Mouse (Mus musculus) midbrain, embryonic 13.5 days (tissue): ENCODE results near the gene Map7d1. TPM values are rescaled to one million over a fixed set of nuclear protein-coding genes. Genes with fewer than 3 reads are reported as not detected.

ENCODE experiments used
- ATAC-seq: fragments of 200-750 bp; cut with Nextera tagmentation; 2 replicates; pipeline ENCODE4 v1.8.0; 2017; ENCODE audit warnings: mild to moderate bottlenecking, moderate TSS enrichment, moderate library complexity
- H3K27ac ChIP-seq: fragments of 300-500 bp; sonication (generic); 2 replicates; pipeline ENCODE4 v1.5.1; 2015; ENCODE audit warnings: inconsistent platforms, mild to moderate bottlenecking, moderate library complexity
- H3K27me3 ChIP-seq: fragments of 300-500 bp; sonication (generic); 2 replicates; pipeline ENCODE4 v1.6.1; 2015; ENCODE audit warnings: mild to moderate bottlenecking, inconsistent platforms
- H3K36me3 ChIP-seq: fragments of 300-500 bp; sonication (generic); 2 replicates; pipeline ENCODE4 v1.6.1; 2015; ENCODE audit warnings: mild to moderate bottlenecking, inconsistent platforms
- H3K4me1 ChIP-seq: fragments of 300-500 bp; sonication (generic); replicated peaks from 2 replicates; pipeline ENCODE4 v1.6.1; 2015; ENCODE audit warnings: inconsistent platforms
- H3K4me2 ChIP-seq: fragments of 300-500 bp; sonication (generic); replicated peaks from 2 replicates; pipeline ENCODE4 v1.6.1; 2015; ENCODE audit warnings: moderate library complexity, mild to moderate bottlenecking, inconsistent platforms
- H3K4me3 ChIP-seq: fragments of 300-500 bp; sonication (generic); replicated peaks from 2 replicates; pipeline ENCODE4 v1.5.1; 2015; ENCODE audit warnings: mild to moderate bottlenecking, inconsistent platforms
- H3K9ac ChIP-seq: fragments of 300-500 bp; sonication (generic); replicated peaks from 2 replicates; pipeline ENCODE4 v1.6.1; 2015; ENCODE audit warnings: mild to moderate bottlenecking, inconsistent platforms
- H3K9me3 ChIP-seq: fragments of 300-500 bp; sonication (generic); 2 replicates; pipeline ENCODE4 v1.6.1; 2016; ENCODE audit warnings: mild to moderate bottlenecking, inconsistent platforms
- WGBS: fragments of 180-500 bp; shearing (Covaris S2); methylation state at CpG from one replicate; pipeline ENCODE4 v1.1.7; 2015; 5-methylcytosine and 5-hydroxymethylcytosine counted together
- polyA plus RNA-seq: library from polyadenylated mRNA; unstranded; fragments of >200 nt; fragmentation: Nextera tagmentation; extraction: Ambion mirVana; gene quantifications from 2 replicates; pipeline ENCODE4 v1.2.1, GENCODE M21; 2015

Gene Map7d1
- polyA plus RNA-seq, 1 experiment from 2014 or later, result 89.5 TPM

DNA sequence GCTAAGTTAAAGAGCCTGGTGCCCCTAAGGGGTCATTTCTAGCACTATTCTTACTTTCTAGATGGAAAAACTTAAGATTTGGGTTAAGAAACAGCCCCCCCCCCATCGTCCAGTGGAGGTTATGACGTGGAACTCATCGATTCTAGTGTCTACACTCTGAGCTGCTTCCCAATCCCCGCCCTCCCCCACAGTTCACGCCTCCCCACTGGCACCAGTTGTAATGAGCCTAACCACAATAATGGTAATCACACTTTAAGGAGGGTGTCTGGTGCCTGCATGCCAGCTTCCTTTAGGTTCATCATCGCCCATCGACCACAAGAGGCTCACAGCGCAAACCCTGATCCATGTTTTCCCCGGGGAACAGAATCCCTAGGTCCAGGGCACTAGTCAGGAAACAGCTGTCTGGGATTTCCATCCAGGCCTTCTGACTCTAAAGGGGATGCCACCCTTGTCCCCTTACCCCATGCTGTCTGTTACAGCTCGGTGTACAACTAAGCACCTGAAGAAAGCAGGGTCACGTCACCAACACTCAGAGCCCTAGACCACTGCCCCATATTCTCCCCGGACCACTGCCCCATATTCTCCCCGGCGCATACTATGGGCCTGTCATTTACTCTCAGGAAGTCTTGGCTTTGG is 2.4 kb downstream of the Map7d1 start:
- Histone ChIP-seq H3K36me3 (peaks cover 3% of the 10 kb centered on the region; the same call in 1 of the 2 replicates), H3K4me1 (peaks cover 76% of the 10 kb centered on the region), H3K9me3 (no peaks in the 10 kb centered on the region), H3K4me2 (peak overlapping the region; percentile 100), H3K27ac (peak overlapping the region; percentile 96; the same call in 1 of the 2 replicates), H3K9ac (peak overlapping the region; percentile 94), H3K4me3 (peak overlapping the region; percentile 99), H3K27me3 (no peaks in the 10 kb centered on the region)
- 74% methylated on average over 14 of the region's 14 CpGs for WGBS
- no peak for ATAC-seq

DNA sequence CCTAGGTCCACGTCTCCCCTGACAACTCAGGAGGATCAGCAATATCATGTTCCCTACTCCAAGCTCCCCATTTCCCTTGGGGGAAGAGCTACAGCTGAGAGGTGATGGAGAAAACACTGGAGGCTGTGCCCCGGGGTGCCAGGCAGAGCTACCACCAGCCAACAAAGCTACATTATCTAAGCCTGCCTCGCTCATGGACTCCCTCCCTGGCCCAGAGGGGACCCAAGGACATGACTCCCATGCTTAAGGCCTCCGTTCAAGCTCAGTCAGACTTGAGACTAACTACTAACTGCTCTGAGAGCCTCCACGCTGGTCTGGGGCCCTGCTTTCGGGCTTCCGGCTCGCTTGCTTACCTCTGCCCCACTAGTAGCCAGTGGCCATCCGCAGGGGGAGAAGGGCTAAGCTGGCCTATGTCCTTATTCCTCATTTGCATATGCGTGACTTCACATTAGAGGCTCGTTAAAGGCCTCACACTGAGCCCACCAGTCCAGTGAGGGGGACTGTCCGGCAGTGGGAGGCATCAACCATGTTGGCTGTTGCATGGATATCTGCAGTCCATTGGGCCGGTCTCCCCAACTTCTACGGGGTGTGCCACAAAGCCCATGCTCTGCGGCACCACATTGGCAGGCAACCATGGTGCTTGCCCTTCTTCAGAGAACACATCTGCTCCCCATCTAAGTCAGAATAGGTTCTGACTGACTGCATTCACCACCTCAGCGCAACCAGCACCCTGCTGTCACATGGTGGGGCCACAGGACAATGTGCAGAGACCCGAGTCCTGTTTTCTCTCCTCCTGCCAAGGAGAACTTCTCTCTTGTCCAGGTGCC is 3.5 kb downstream of the Map7d1 start:
- Histone ChIP-seq H3K9me3 (no peaks in the 10 kb centered on the region), H3K36me3 (peaks cover 7% of the 10 kb centered on the region; the same call in 1 of the 2 replicates), H3K4me3 (peak overlapping the region; percentile 11; the same call in 1 of the 2 replicates), H3K4me2 (peak overlapping the region; percentile 100), H3K4me1 (peaks cover 79% of the 10 kb centered on the region), H3K27me3 (no peaks in the 10 kb centered on the region), H3K27ac (no peak overlapping the region), H3K9ac (peak overlapping the region; percentile 30; the same call in 1 of the 2 replicates)
- WGBS, result 70% methylated on average over 17 of the region's 17 CpGs
- ATAC-seq, result no peak

DNA sequence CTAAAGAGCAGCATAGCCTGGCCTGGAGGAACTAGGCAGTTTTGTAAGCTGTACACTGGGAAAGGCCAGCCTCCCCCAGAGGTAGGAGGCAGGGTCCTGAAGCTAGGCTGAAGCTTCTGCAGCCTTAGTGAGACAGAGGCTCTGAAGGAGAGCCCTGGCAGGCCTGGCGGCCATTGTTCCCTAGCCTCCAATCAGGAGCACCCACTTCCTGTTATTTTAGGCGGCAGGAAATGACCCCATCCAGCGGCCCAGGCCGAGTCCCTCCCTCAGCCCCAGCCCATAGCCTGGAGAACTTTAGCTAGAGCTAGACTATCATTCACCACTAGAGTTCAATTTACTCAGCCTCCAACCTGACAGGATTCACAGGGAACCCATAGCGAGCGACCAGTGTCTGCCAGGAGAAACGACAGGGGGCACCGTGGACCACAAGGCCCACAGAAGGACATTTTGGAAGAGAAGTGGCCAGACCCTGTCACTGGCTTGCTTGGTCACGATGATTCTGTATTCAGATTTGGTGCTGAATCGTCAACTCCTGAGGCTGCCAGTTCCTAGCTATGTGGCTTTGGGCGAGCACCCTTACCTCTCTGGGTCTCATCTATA is 4.4 kb downstream of the Map7d1 start:
- H3K4me2 ChIP-seq, result peak overlapping the region; percentile 100
- ATAC-seq, result no peak
- no peaks in the 10 kb centered on the region for H3K9me3 ChIP-seq
- no peaks in the 10 kb centered on the region for H3K27me3 ChIP-seq
- peak overlapping the region; percentile 48 for H3K9ac ChIP-seq
- H3K27ac ChIP-seq, result peak overlapping the region; percentile 47
- peaks cover 7% of the 10 kb centered on the region; the same call in 1 of the 2 replicates for H3K36me3 ChIP-seq
- H3K4me3 ChIP-seq, result no peak overlapping the region
- peaks cover 79% of the 10 kb centered on the region for H3K4me1 ChIP-seq
- 67% methylated on average over 11 of the region's 11 CpGs for WGBS

DNA sequence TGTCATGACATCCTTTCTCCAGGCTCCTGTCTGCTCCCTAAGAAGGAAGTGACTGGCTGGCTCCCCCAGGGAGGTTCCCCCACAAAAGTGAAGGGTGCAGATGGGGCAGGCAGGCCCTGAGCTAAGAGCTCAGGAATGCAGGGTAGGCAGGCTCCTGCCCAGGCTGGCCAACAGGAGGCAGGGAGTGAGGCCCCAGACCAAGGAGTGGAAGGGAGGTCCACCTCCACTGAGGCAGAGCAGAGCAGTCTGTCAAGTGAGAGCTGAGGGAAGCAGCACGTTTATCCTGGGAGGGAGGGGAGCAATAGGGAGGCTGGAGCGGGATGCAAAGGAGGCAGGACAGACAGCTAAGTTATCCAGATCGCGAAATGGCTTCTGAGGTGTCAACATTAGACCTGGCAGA is 5.5 kb downstream of the Map7d1 start:
- Histone ChIP-seq H3K4me2 (no peak overlapping the region), H3K9me3 (no peaks in the 10 kb centered on the region), H3K27me3 (no peaks in the 10 kb centered on the region), H3K9ac (no peak overlapping the region), H3K36me3 (peaks cover 15% of the 10 kb centered on the region), H3K4me3 (no peak overlapping the region), H3K27ac (0 out of 2 replicates have a peak overlapping the region, but pooled peaks have one; percentile 47), H3K4me1 (peaks cover 82% of the 10 kb centered on the region)
- WGBS, result 45% methylated on average over 4 of the region's 4 CpGs
- no peak for ATAC-seq

DNA sequence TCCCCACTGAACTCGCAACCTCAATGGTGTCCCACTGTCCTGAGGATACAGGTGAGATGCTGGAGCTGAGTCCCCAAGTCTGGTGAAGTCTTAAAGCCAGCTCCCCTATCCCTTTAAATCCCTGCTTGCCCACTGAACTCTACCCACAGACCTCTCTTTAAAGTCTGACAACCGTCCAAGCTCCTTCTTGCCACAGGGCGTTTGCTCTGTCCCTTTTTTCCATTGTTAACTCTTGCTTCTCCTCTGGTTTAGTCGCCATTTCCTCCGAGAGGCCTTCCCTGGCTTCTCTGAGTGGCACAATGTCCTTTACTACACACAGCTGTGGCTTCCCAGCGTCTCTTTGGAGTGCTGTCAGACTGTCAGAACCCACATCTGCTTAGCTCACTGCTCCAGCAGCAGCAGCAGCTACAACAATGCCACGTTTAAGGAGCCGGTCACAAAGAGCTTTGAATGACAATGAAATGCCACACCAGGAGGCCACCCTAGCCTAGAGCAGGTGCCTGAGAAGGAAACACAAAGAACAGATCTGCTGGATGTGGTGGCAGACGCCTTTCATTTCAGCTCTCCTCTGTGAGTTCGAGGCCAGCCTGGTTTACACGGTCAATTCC is 7.8 kb downstream of the Map7d1 start:
- peak overlapping the region; percentile 32 for H3K4me2 ChIP-seq

DNA sequence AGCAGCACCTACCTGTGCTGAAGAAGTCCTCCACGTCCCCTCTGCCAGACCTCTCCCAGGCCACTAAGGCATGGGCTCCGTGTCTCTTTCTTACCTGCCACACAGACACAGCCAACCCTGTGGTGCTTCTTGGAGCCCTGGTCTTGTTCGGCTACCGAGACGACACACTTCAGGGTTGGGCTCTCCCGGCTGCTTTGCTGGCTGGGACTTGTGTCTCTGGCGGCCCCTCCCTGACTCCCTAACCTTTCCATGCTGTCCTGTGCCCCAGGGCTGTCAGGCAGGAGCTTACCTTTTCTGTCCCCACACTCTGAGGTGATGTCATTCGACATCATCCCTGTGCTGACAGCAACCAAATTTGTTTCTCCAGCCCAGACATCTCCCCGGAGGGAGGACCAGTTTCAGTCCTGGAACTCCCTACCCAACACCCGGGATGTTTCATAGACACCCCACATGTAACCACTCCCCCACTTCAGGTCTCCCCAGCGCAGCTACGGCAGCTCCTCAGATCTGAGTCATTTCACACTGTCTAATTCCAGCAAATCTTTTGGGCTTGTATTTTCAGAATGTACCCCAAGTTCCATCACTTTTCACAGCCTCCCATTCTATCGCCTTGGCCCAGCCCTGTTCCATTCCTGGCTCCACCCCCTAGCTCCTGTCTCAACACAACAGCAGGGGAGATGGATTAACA is 9.8 kb downstream of the Map7d1 start:
- Histone ChIP-seq H3K4me3 (no peak overlapping the region), H3K27ac (no peak overlapping the region), H3K4me1 (peaks cover 49% of the 10 kb centered on the region), H3K4me2 (no peak overlapping the region), H3K9ac (no peak overlapping the region), H3K9me3 (no peaks in the 10 kb centered on the region), H3K36me3 (peaks cover 26% of the 10 kb centered on the region), H3K27me3 (no peaks in the 10 kb centered on the region)
- no peak; the same call in 1 of the 2 replicates for ATAC-seq
- WGBS, result 85% methylated on average over 13 of the region's 13 CpGs

More for the DNA sequence above, 7.8 kb downstream of the Map7d1 start:
- Histone ChIP-seq H3K27me3 (no peaks in the 10 kb centered on the region), H3K9ac (peak overlapping the region; percentile 37), H3K36me3 (peaks cover 18% of the 10 kb centered on the region), H3K27ac (peak overlapping the region; percentile 72), H3K4me1 (peaks cover 66% of the 10 kb centered on the region), H3K9me3 (no peaks in the 10 kb centered on the region), H3K4me3 (no peak overlapping the region)
- WGBS, result 8% methylated on average over 11 of the region's 11 CpGs
- peak; percentile 48; the same call in 1 of the 2 replicates for ATAC-seq

DNA sequence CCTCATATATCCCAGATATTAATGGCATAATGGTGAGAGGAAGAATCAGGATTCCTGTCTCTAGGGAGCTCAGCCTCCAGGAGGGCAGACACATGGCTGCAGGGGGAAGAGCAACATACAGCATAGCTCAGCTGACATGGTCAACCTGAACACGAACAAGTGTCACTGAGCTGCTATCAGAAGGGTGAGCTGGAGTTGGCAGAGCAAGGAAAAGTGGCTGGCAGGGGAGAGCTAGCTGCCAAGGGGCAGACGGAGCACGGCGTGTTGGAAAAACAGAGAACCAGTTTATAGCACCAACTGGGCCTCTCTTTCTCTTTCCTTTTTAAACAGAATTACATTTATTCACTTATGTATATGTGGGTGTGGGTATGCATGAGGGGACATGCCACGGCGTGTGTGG is 13.6 kb downstream of the Map7d1 start:
- no peak overlapping the region for H3K27ac ChIP-seq
- H3K9me3 ChIP-seq, result no peaks in the 10 kb centered on the region
- no peak overlapping the region for H3K4me3 ChIP-seq
- H3K4me2 ChIP-seq, result no peak overlapping the region
- no peak overlapping the region for H3K9ac ChIP-seq
- WGBS, result 93% methylated on average over 6 of the region's 6 CpGs
- H3K27me3 ChIP-seq, result no peaks in the 10 kb centered on the region
- no peak for ATAC-seq
- H3K36me3 ChIP-seq, result peaks cover 56% of the 10 kb centered on the region
- H3K4me1 ChIP-seq, result peaks cover 16% of the 10 kb centered on the region

DNA sequence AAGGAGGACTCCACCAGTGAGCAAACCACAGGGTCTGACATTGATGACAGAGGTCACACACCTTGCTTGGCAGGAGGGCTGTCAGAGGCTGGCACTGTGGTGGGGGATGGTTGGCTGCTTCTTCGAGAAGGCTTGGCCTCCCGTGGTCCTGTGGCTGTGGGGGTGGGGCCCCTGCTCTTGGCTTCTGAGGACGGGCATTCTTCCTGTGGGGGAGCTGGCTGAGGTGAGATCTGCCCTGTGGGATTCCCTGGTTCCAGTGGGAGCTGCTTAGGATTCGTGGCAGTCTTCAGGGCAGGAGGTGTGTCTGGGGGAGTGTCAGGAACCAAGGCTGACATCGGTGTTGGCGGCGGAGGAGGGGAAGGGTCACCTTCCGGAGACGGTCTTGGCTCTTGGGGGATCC is 14.2 kb downstream of the Map7d1 start:
- no peak for ATAC-seq
- no peaks in the 10 kb centered on the region for H3K9me3 ChIP-seq
- H3K27me3 ChIP-seq, result no peaks in the 10 kb centered on the region
- H3K4me2 ChIP-seq, result no peak overlapping the region
- 57% methylated on average over 9 of the region's 9 CpGs for WGBS
- H3K4me1 ChIP-seq, result peaks cover 12% of the 10 kb centered on the region; the same call in 1 of the 2 replicates
- peaks cover 62% of the 10 kb centered on the region for H3K36me3 ChIP-seq
- no peak overlapping the region for H3K9ac ChIP-seq
- no peak overlapping the region for H3K4me3 ChIP-seq
- H3K27ac ChIP-seq, result no peak overlapping the region

DNA sequence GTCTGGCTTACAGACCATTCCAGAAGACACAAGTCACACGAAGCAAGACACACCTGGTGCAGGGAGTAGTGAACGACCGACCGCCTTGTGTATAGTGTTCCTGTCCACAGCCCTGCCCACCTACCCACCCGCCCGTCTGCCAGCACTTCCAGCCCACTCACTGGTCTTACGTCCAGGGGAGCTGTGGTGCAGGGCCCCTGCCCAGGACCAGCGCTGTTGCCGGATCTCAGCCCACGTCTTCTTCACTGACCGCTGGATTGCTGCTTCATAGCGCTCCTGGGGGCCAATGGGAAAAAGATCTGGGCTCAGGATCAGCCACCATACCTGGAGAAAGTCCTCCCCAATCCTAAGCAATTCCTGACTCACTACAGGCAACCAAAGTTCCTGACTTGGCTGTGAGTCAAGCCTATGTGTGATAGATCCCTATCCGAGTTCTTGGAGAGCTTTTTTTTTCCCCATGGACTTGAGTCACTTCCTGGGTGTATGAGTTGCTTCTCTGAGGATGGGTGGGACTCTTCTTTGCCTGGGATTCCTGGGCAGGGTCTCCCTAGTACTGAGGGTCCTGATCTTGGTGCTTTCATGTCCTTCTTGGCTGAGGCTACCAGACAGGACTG is 16.2 kb downstream of the Map7d1 start:
- H3K4me3 ChIP-seq, result no peak overlapping the region
- WGBS, result 92% methylated on average over 13 of the region's 13 CpGs
- H3K4me2 ChIP-seq, result no peak overlapping the region
- H3K27me3 ChIP-seq, result no peaks in the 10 kb centered on the region
- ATAC-seq, result no peak
- no peak overlapping the region for H3K9ac ChIP-seq
- no peaks in the 10 kb centered on the region for H3K9me3 ChIP-seq
- peaks cover 7% of the 10 kb centered on the region; the same call in 1 of the 2 replicates for H3K4me1 ChIP-seq
- H3K36me3 ChIP-seq, result peaks cover 70% of the 10 kb centered on the region
- no peak overlapping the region for H3K27ac ChIP-seq

DNA sequence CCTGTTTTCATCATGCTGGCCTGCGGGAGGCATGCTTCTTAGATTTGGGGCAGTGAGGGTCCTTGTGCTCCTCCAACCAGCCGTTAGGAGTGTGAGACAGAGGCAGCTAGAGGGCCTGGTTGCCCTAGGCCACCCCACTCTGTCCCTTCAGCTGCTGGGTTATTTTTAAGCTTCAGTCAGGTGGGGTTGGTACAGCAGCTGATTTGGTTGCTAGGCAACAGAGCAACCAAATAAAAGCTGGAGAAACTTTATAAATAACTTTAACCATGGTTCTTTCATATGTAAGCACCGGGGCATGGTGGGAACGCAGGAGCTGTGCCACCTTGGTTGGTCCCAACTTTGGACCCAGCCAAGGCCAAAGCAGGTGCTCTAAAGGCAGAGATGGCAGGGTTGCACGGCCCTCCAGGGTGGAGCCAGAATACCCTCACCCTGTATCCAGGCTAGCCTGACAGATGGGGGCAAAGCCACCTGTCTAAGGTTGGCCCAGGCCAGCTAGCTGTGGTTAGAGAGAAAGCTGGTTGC is 18.4 kb downstream of the Map7d1 start:
- ATAC-seq, result no peak
- peaks cover 7% of the 10 kb centered on the region; the same call in 1 of the 2 replicates for H3K4me1 ChIP-seq
- WGBS, result 67% methylated on average over 5 of the region's 5 CpGs
- H3K27me3 ChIP-seq, result no peaks in the 10 kb centered on the region
- peaks cover 92% of the 10 kb centered on the region for H3K36me3 ChIP-seq
- no peak overlapping the region for H3K4me3 ChIP-seq
- no peak overlapping the region for H3K4me2 ChIP-seq
- no peaks in the 10 kb centered on the region for H3K9me3 ChIP-seq
- no peak overlapping the region for H3K9ac ChIP-seq
- H3K27ac ChIP-seq, result no peak overlapping the region
